Mouse (Mus musculus) fat pad, adult 2 months (tissue): Measurements from ENCODE around the gene Ddah1.
"Not testable (repeated sequence)": the region's sequence is repeated elsewhere in the genome, so short reads cannot be mapped to it uniquely, and the experiment has no call there.

ENCODE experiments used
- DNase-seq: peaks from one replicate; pipeline ENCODE4 v3.0.0-alpha.2; 2011; ENCODE audit warnings: low read depth, low spot score; ENCODE audit errors: extremely low read depth

Gene Ddah1

GRCm38 (mm10) chr3:145854427-145854826 is 96.0 kb downstream of the Ddah1 start:
- DNase-seq: no peak

- no peak for DNase-seq
Observed at GRCm38 (mm10) chr3:145855299-145855698, 96.8 kb downstream of the Ddah1 start.

GRCm38 (mm10) chr3:145858388-145858787 is 99.9 kb downstream of the Ddah1 start:
- no peak for DNase-seq

GRCm38 (mm10) chr3:145862521-145862920 is 104.0 kb downstream of the Ddah1 start:
- no peak for DNase-seq

- no peak for DNase-seq
Observed at GRCm38 (mm10) chr3:145864033-145864712, 105.7 kb downstream of the Ddah1 start.

GRCm38 (mm10) chr3:145864713-145865233 is 106.3 kb downstream of the Ddah1 start:
- no peak for DNase-seq

- DNase-seq: no peak
Observed at GRCm38 (mm10) chr3:145872680-145873079, 114.2 kb downstream of the Ddah1 start.

GRCm38 (mm10) chr3:145873271-145873670 is 114.8 kb downstream of the Ddah1 start:
- DNase-seq: no peak

- no peak for DNase-seq
Observed at GRCm38 (mm10) chr3:145874126-145874525, 115.7 kb downstream of the Ddah1 start.

- no peak for DNase-seq
Observed at GRCm38 (mm10) chr3:145876120-145876519, 117.6 kb downstream of the Ddah1 start.

GRCm38 (mm10) chr3:145878867-145879266 is 120.4 kb downstream of the Ddah1 start:
- not testable (repeated sequence) for DNase-seq

GRCm38 (mm10) chr3:145880335-145880734 is 121.9 kb downstream of the Ddah1 start:
- no peak for DNase-seq

- DNase-seq: no peak
Observed at GRCm38 (mm10) chr3:145882076-145882874, 123.8 kb downstream of the Ddah1 start.

GRCm38 (mm10) chr3:145883233-145883632 is 124.8 kb downstream of the Ddah1 start:
- DNase-seq: no peak

- no peak for DNase-seq
Observed at GRCm38 (mm10) chr3:145885376-145885775, 126.9 kb downstream of the Ddah1 start.

- no peak for DNase-seq
Observed at GRCm38 (mm10) chr3:145885851-145886464, 127.5 kb downstream of the Ddah1 start.

- no peak for DNase-seq
Observed at GRCm38 (mm10) chr3:145887430-145887971, 129.0 kb downstream of the Ddah1 start.

GRCm38 (mm10) chr3:145890346-145891132 is 132.1 kb downstream of the Ddah1 start:
- DNase-seq: no peak

GRCm38 (mm10) chr3:145892451-145892850 is 134.0 kb downstream of the Ddah1 start:
- DNase-seq: no peak

GRCm38 (mm10) chr3:145894131-145894530 is 135.7 kb downstream of the Ddah1 start:
- DNase-seq: no peak

- DNase-seq: no peak
Observed at GRCm38 (mm10) chr3:145897749-145898148, 139.3 kb downstream of the Ddah1 start.
